Mouse (Mus musculus): Measurements from ENCODE around the gene Sh2d5. TPM values are rescaled to one million over a fixed set of nuclear protein-coding genes. Genes with fewer than 3 reads are reported as not detected.

Gene Sh2d5
- 3.1 and 6.3 TPM in 2 replicates for total RNA-seq (2015; ENCODE audit: low replicate concordance)
- 5.4 and 6.4 TPM in 2 replicates for total RNA-seq (2017; ENCODE audit: low replicate concordance)

GRCm38 (mm10) chr4:138250088-138250960 is at the start of gene Sh2d5, which contains the start of gene Kif17:
Gene Sh2d5 (plus strand): TSS chr4:138250403.
Gene Kif17 (plus strand): TSS chr4:138250435.
- ATAC-seq (replicated peaks; ENCODE audit: low FRiP score, poor library complexity, severe bottlenecking) = peak; percentile 70

- ATAC-seq (replicated peaks; ENCODE audit: low FRiP score, poor library complexity, severe bottlenecking) = no peak
Observed at GRCm38 (mm10) chr4:138200769-138201168, 49.4 kb upstream of the Sh2d5 start.

- ATAC-seq (replicated peaks; ENCODE audit: low FRiP score, poor library complexity, severe bottlenecking) = no peak
Observed at GRCm38 (mm10) chr4:138201696-138202095, 48.5 kb upstream of the Sh2d5 start.

- ATAC-seq (replicated peaks; ENCODE audit: low FRiP score, poor library complexity, severe bottlenecking) = no peak
Observed at GRCm38 (mm10) chr4:138210116-138210515, 40.1 kb upstream of the Sh2d5 start.

GRCm38 (mm10) chr4:138213861-138214260 is 36.3 kb upstream of the Sh2d5 start:
- ATAC-seq (replicated peaks; ENCODE audit: low FRiP score, poor library complexity, severe bottlenecking) = no peak

GRCm38 (mm10) chr4:138215671-138216199 is 34.5 kb upstream of the Sh2d5 start:
- no peak for ATAC-seq (replicated peaks; ENCODE audit: low FRiP score, poor library complexity, severe bottlenecking)

- peak; percentile 27 for ATAC-seq (replicated peaks; ENCODE audit: low FRiP score, poor library complexity, severe bottlenecking)
Observed at GRCm38 (mm10) chr4:138216200-138216890, 33.9 kb upstream of the Sh2d5 start, which contains the start of gene Hp1bp3. Gene Hp1bp3 (plus strand): TSS chr4:138216296.

GRCm38 (mm10) chr4:138216891-138217392 is 33.3 kb upstream of the Sh2d5 start:
- peak; percentile 87 for ATAC-seq (replicated peaks; ENCODE audit: low FRiP score, poor library complexity, severe bottlenecking)

GRCm38 (mm10) chr4:138217441-138217840 is 32.8 kb upstream of the Sh2d5 start:
- peak; percentile 7 for ATAC-seq (replicated peaks; ENCODE audit: low FRiP score, poor library complexity, severe bottlenecking)

GRCm38 (mm10) chr4:138217951-138218685 is 32.1 kb upstream of the Sh2d5 start:
- ATAC-seq (replicated peaks; ENCODE audit: low FRiP score, poor library complexity, severe bottlenecking) = peak; percentile 21; the same call in 1 of the 2 replicates

- no peak for ATAC-seq (replicated peaks; ENCODE audit: low FRiP score, poor library complexity, severe bottlenecking)
Observed at GRCm38 (mm10) chr4:138219331-138219730, 30.9 kb upstream of the Sh2d5 start.

GRCm38 (mm10) chr4:138220761-138221160 is 29.4 kb upstream of the Sh2d5 start:
- ATAC-seq (replicated peaks; ENCODE audit: low FRiP score, poor library complexity, severe bottlenecking) = no peak

GRCm38 (mm10) chr4:138221406-138221805 is 28.8 kb upstream of the Sh2d5 start:
- ATAC-seq (replicated peaks; ENCODE audit: low FRiP score, poor library complexity, severe bottlenecking) = no peak

GRCm38 (mm10) chr4:138222396-138222795 is 27.8 kb upstream of the Sh2d5 start:
- no peak for ATAC-seq (replicated peaks; ENCODE audit: low FRiP score, poor library complexity, severe bottlenecking)

- ATAC-seq (replicated peaks; ENCODE audit: low FRiP score, poor library complexity, severe bottlenecking) = no peak
Observed at GRCm38 (mm10) chr4:138223623-138224022, 26.6 kb upstream of the Sh2d5 start.

- ATAC-seq (replicated peaks; ENCODE audit: low FRiP score, poor library complexity, severe bottlenecking) = no peak
Observed at GRCm38 (mm10) chr4:138246756-138247665, 3.2 kb upstream of the Sh2d5 start.

GRCm38 (mm10) chr4:138251819-138252218 is 1.6 kb downstream of the Sh2d5 start:
- ATAC-seq (replicated peaks; ENCODE audit: low FRiP score, poor library complexity, severe bottlenecking) = no peak

GRCm38 (mm10) chr4:138252231-138252630 is 2.0 kb downstream of the Sh2d5 start:
- ATAC-seq (replicated peaks; ENCODE audit: low FRiP score, poor library complexity, severe bottlenecking) = no peak
